In the genomic region with DNA sequence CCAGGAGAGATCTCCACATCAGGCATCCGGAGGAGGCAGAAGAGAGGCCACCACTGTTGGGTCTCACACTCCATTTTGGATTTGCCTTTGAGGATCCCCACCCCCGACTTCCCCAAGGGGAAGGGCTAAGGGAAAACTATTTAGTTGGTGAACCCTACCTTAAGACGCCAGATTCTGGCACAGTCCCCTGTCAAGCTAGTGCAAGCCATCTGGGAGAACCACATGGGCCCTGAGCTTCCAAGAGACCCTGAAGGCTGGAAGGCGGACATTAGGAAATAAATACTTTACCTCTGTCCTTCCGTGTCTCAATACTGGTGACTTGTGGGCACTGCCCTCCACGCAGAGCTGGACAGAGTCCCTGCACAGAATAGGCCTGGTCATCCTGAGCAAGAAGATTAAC, we compare ENCODE assay signal across 10 mouse cellular contexts. TPM values are rescaled to one million over a fixed set of nuclear protein-coding genes. Genes with fewer than 3 reads are reported as not detected.
DNase-seq lines count a peak whose midpoint lies in the region; ATAC-seq lines count a peak whose summit lies in the region.
"Had no signal": no experiment of that assay in that cellular context is flagged by ENCODE, and none has a peak within 500 bp of the region (broad histone marks: within the 10 kb centered on the region; RNA-seq: fewer than 3 reads in every experiment).

No protein-coding gene starts in this region.

- no peak for ATAC-seq in cerebellum, adult (ENCODE audit: insufficient number of reproducible peaks, low FRiP score, low TSS enrichment)
- ATAC-seq in hindbrain, embryonic 12.5 days (ENCODE audit: low FRiP score) = no peak
- ATAC-seq in midbrain, embryonic 11.5 days (ENCODE audit: low FRiP score) = no peak
- ATAC-seq in midbrain, embryonic 13.5 days = no peak

- H3K36me3 ChIP-seq in hindbrain, embryonic 10.5 days = no peaks in the 10 kb centered on the region
- H3K36me3 ChIP-seq in hindbrain, embryonic 12.5 days = no peaks in the 10 kb centered on the region
- no peaks in the 10 kb centered on the region for H3K36me3 ChIP-seq in midbrain, embryonic 11.5 days (ENCODE audit: control insufficient read depth, insufficient read depth, low read length)
- H3K36me3 ChIP-seq in midbrain, embryonic 13.5 days = no peaks in the 10 kb centered on the region
- no peaks in the 10 kb centered on the region for H3K36me3 ChIP-seq in macrophage (ENCODE audit: inconsistent target)

- DNase-seq in cerebellum, adult 11-12 months = peak; percentile 55
- no peak for DNase-seq in hindbrain, embryonic 10.5 days (ENCODE audit: low spot score)
- peak; percentile 65 for DNase-seq in midbrain, embryonic 11.5 days (ENCODE audit: low spot score, missing footprints)
- no peak for DNase-seq in layer of hippocampus, postnatal 36 days
- DNase-seq: adrenal gland, adult 2 months; lung, postnatal 10 days had no signal

- H3K27me3 ChIP-seq in hindbrain, embryonic 10.5 days (ENCODE audit: insufficient read depth, poor library complexity, severe bottlenecking) = peaks cover 15% of the 10 kb centered on the region
- H3K27me3 ChIP-seq in hindbrain, embryonic 12.5 days = no peaks in the 10 kb centered on the region
- H3K27me3 ChIP-seq in midbrain, embryonic 11.5 days (ENCODE audit: control insufficient read depth, insufficient read depth, low read length) = no peaks in the 10 kb centered on the region
- H3K27me3 ChIP-seq in midbrain, embryonic 13.5 days = peaks cover 6% of the 10 kb centered on the region

- no peak overlapping the region; the same call in 1 of the 2 replicates for H3K4me3 ChIP-seq in hindbrain, embryonic 10.5 days
- H3K4me3 ChIP-seq in hindbrain, embryonic 12.5 days = no peak overlapping the region
- H3K4me3 ChIP-seq in midbrain, embryonic 11.5 days (ENCODE audit: low read depth, low read length) = no peak overlapping the region
- no peak overlapping the region for H3K4me3 ChIP-seq in midbrain, embryonic 13.5 days (replicated peaks)
- no peak overlapping the region for H3K4me3 ChIP-seq in macrophage (ENCODE audit: inconsistent target)

- H3K27ac ChIP-seq in hindbrain, embryonic 10.5 days = peak overlapping the region; percentile 97; the same call in 1 of the 2 replicates
- no peak overlapping the region for H3K27ac ChIP-seq in hindbrain, embryonic 12.5 days
- H3K27ac ChIP-seq in midbrain, embryonic 11.5 days (ENCODE audit: low read depth, low read length) = no peak overlapping the region
- no peak overlapping the region for H3K27ac ChIP-seq in midbrain, embryonic 13.5 days
- H3K27ac ChIP-seq in macrophage = peak overlapping the region; percentile 24; the same call in 1 of the 2 replicates

- no peak overlapping the region for H3K4me2 ChIP-seq in hindbrain, embryonic 12.5 days (replicated peaks)
- no peak overlapping the region for H3K4me2 ChIP-seq in midbrain, embryonic 11.5 days
- no peak overlapping the region for H3K4me2 ChIP-seq in midbrain, embryonic 13.5 days (replicated peaks)

- H3K79me2 ChIP-seq in macrophage (ENCODE audit: inconsistent target) = no peaks in the 10 kb centered on the region

- peaks cover 5% of the 10 kb centered on the region; the same call in 1 of the 2 replicates for H3K9me3 ChIP-seq in hindbrain, embryonic 10.5 days
- no peaks in the 10 kb centered on the region for H3K9me3 ChIP-seq in hindbrain, embryonic 12.5 days (replicated peaks)
- peaks cover 5% of the 10 kb centered on the region; the same call in 1 of the 2 replicates for H3K9me3 ChIP-seq in midbrain, embryonic 11.5 days (ENCODE audit: control insufficient read depth, low read length)
- no peaks in the 10 kb centered on the region; the same call in 1 of the 2 replicates for H3K9me3 ChIP-seq in midbrain, embryonic 13.5 days

- peaks cover 33% of the 10 kb centered on the region for H3K4me1 ChIP-seq in hindbrain, embryonic 10.5 days (replicated peaks)
- H3K4me1 ChIP-seq in hindbrain, embryonic 12.5 days = peaks cover 12% of the 10 kb centered on the region; the same call in 1 of the 2 replicates
- H3K4me1 ChIP-seq in midbrain, embryonic 11.5 days (ENCODE audit: control insufficient read depth, insufficient read depth, low read length) = no peaks in the 10 kb centered on the region
- peaks cover 24% of the 10 kb centered on the region for H3K4me1 ChIP-seq in midbrain, embryonic 13.5 days (replicated peaks)

- 88% methylated on average over 6 of the region's 6 CpGs for WGBS in hindbrain, embryonic 10.5 days
- WGBS in hindbrain, embryonic 12.5 days = 87% methylated on average over 6 of the region's 6 CpGs
- 88% methylated on average over 6 of the region's 6 CpGs for WGBS in midbrain, embryonic 11.5 days
- 79% methylated on average over 6 of the region's 6 CpGs for WGBS in midbrain, embryonic 13.5 days
- 91% methylated on average over 6 of the region's 6 CpGs for WGBS in macrophage (ENCODE audit: missing documents)

- H3K9ac ChIP-seq in hindbrain, embryonic 12.5 days = no peak overlapping the region
- H3K9ac ChIP-seq in midbrain, embryonic 11.5 days (ENCODE audit: low read length) = no peak overlapping the region
- H3K9ac ChIP-seq in midbrain, embryonic 13.5 days (replicated peaks) = no peak overlapping the region

RNA-seq across cellular contexts. Expression of a gene that starts 37.2 kb away (rescaled TPM):
- polyA plus RNA-seq in hindbrain, embryonic 10.5 days (2016; fragmentation: Nextera tagmentation; extraction: Ambion mirVana) = 2,706 and 3,181 TPM in 2 replicates
- polyA plus RNA-seq in hindbrain, embryonic 12.5 days (2016; fragmentation: Nextera tagmentation; extraction: Ambion mirVana) = 3,274 and 3,635 TPM in 2 replicates
- polyA plus RNA-seq in midbrain, embryonic 11.5 days (2014; fragmentation: Nextera tagmentation; extraction: Ambion mirVana) = 3,662 and 3,728 TPM in 2 replicates
- 4,178 and 4,302 TPM in 2 replicates for polyA plus RNA-seq in midbrain, embryonic 13.5 days (2015; fragmentation: Nextera tagmentation; extraction: Ambion mirVana)
- 100 to 1,000 TPM in 9 of 26 experiments, 10 to 100 TPM in 17; 24.0 to 166 (median 85.8) TPM for total RNA-seq in macrophage (2018; cell fraction: chromatin; rRNA removed)
- 1,000 to 10,000 TPM in 1 of 26 experiments, 100 to 1,000 TPM in 25; 716 to 1,086 (median 853) TPM for total RNA-seq in macrophage (2018; cell fraction: cytosol; rRNA removed)
- 100 to 1,000 TPM in 23 of 26 experiments, 10 to 100 TPM in 3; 59.1 to 236 (median 165) TPM for total RNA-seq in macrophage (2018; cell fraction: nucleus; rRNA removed)
- polyA plus RNA-seq in macrophage (2018) = 677 to 1,075 TPM (median 721 TPM) in 3 replicates
- 100 to 1,000 TPM; 365 to 366 TPM for total RNA-seq in layer of hippocampus, postnatal 36 days (2021)

RNA-seq across cellular contexts. Expression of a gene that starts 50.7 kb away (rescaled TPM):
- polyA plus RNA-seq in hindbrain, embryonic 10.5 days (2016; fragmentation: Nextera tagmentation; extraction: Ambion mirVana) = 15.1 and 16.5 TPM in 2 replicates
- polyA plus RNA-seq in hindbrain, embryonic 12.5 days (2016; fragmentation: Nextera tagmentation; extraction: Ambion mirVana) = 31.5 and 32.7 TPM in 2 replicates
- 20.8 and 21.6 TPM in 2 replicates for polyA plus RNA-seq in midbrain, embryonic 11.5 days (2014; fragmentation: Nextera tagmentation; extraction: Ambion mirVana)
- 21.7 and 24.6 TPM in 2 replicates for polyA plus RNA-seq in midbrain, embryonic 13.5 days (2015; fragmentation: Nextera tagmentation; extraction: Ambion mirVana)
- 100 to 1,000 TPM in 12 of 26 experiments, 10 to 100 TPM in 14; 51.4 to 260 (median 95.3) TPM for total RNA-seq in macrophage (2018; cell fraction: chromatin; rRNA removed)
- 100 to 1,000 TPM in 2 of 26 experiments, 10 to 100 TPM in 24; 54.5 to 110 (median 59.8) TPM for total RNA-seq in macrophage (2018; cell fraction: cytosol; rRNA removed)
- 100 to 1,000 TPM in 10 of 26 experiments, 10 to 100 TPM in 16; 53.2 to 195 (median 88.9) TPM for total RNA-seq in macrophage (2018; cell fraction: nucleus; rRNA removed)
- polyA plus RNA-seq in macrophage (2018) = 37.0 to 52.8 TPM (median 46.2 TPM) in 3 replicates
- 10 to 100 TPM; 34.6 to 35.3 TPM for total RNA-seq in layer of hippocampus, postnatal 36 days (2021)

Comparison
In these comparisons a context has a peak if more than half of its experiments do, and no peak if none do; other contexts are left out.
1. H3K27ac ChIP-seq: peak in hindbrain, embryonic 10.5 days (single experiment) and macrophage (single experiment); none in hindbrain, embryonic 12.5 days (single experiment), midbrain, embryonic 11.5 days (single experiment) and midbrain, embryonic 13.5 days (single experiment).
2. DNase-seq: peak in cerebellum, adult 11-12 months (single experiment) and midbrain, embryonic 11.5 days (single experiment); none in hindbrain, embryonic 10.5 days (single experiment) and layer of hippocampus, postnatal 36 days (0 of 2).